Mouse (Mus musculus) layer of hippocampus, postnatal 10 days (tissue): Measurements from ENCODE around the gene Msl1. TPM values are rescaled to one million over a fixed set of nuclear protein-coding genes. Genes with fewer than 3 reads are reported as not detected.
A peak's percentile ranks its signal among the peaks of the same experiment; 100 is the strongest.

Experiments
- DNase-seq, 2 experiments: peaks; one replicate each; pipeline ENCODE4 v3.0.0; 2021; ENCODE audit warnings: low spot score in 2 of 2
- total RNA-seq, 2 experiments: library from RNA; stranded (reverse); gene quantifications; 2 replicates each; pipeline ENCODE4 v1.2.3; 2021

Gene Msl1
- total RNA-seq, 2 experiments from 2014 or later, result 147 to 157 TPM

DNA sequence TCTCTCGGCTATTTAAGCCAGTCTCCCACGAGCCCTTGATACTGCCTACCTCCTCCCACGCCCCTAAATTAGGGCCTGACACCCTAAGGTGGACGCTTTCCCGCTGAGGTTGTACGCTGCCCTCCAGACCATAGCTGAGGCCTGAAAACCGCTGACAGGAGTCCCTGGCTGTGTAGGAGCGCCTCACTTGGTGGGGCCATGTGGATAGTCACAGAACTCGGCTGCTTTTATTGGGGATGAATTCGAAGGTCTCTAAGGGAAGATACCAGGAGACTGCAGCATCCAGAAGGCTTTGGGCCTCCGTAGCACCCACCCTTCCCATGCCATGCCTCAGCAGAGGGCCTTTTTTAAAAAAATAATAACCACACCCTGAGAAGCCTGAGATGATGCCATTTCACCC is 42.6 kb downstream of the Msl1 start:
- no peak for DNase-seq

DNA sequence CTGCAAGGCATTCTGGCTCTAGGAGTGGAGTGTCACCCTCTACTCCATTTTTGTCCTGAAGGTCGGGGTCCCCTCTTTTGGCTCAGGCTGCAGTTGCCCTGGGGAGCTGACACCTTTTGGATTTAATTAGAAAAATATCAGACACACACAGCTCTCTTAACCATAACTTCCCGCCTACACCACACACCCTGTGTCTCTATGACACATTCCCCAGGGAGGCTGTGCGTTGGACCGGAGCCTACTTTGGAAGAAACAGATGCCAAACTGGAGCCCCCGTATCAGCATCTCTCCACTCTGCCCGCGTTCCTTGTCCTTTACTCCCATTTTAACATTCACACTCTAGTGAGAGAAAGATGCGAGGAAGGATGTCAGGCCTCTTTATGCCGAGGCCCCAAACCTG is 43.2 kb downstream of the Msl1 start:
- peak; percentile 56 to 73 for DNase-seq

DNA sequence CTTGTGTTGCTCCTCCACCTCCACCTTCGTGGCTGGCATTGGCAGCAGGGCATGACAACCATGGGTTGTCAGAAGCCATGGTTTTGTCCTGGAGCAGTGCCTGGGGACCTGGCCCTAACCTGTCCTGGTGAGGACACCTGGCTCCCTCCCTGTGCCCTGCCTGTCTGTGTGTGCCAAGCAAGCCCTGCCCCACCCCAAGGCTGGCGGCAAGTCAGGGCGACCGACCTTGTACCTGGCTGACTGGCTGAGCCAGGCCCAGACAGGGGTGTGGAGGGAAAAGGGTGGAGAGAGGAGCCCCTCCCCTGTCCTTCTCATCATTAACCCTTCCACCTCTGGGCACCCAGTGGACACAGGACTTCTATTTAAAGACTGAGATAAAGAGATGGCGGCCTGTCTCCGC is 44.1 kb downstream of the Msl1 start:
- no peak for DNase-seq

DNA sequence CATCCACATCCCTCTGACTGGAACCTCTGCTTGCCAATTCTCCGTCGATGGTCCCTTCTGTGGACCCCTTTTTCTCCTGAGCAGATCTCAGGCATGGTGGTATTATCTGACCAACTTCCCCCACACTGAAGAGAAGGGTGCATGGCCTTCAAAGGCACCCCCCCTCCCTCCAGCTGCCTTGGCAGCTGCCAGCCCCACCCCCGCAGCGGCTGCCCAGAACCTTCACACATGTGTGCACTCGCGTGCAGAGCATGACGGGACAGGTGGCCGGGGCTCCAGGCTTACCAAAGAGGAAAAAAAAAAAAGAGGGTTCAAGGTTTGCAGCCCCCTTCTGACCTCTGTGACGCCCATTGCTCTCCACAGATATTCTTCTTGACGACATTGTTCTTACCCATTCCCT is 44.6 kb downstream of the Msl1 start:
- DNase-seq, result no peak

DNA sequence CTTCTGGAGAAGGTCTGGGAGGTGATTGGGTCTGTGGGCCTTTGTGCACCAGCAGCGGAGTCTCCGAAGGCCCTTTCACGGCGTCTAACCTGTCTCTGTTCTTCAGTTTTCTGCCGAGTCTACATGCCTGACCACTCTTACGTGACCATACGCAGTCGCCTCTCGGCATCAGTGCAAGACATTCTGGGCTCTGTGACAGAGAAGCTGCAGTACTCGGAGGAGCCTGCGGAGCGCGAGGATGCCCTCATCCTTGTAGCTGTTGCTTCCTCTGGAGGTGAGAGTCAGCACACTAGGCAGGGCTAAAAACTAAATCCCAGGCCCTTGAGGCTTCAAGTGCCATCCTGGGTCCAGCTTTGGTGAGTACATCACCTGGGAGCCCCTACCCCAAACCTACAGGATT is 50.7 kb downstream of the Msl1 start:
- DNase-seq, result peak in 1 of 2 experiments; percentile 33

DNA sequence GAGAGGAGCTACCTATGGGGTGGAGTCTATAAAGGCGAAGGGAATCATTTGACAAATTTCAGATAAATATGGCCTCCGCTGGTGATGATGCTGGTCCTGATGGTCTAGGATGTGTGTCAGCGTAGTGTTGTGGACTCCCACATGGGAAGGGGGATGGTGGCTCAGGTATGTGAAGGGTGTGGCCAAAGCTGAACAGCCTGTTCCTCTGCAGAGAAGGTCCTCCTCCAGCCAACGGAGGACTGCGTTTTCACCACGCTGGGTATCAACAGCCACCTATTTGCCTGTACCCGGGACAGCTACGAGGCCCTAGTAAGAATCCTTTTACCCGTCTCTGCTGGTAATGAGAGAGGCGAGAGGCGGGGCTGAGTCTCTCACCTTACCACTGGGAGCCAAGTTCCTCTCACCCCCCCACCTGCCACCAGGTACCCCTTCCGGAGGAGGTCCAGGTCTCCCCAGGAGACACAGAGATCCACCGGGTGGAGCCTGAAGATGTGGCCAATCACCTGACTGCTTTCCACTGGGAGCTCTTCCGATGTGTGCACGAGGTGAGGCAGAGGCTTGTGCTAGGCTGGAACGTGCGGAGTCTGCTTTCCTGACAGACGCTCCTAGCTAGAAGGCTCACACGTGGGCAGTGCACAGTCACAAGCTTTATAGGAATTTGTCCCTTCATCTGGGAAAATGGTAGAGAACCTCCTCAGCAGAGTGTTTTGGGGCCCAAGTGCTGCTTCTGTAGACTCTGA is 51.7 kb downstream of the Msl1 start:
- no peak for DNase-seq

DNA sequence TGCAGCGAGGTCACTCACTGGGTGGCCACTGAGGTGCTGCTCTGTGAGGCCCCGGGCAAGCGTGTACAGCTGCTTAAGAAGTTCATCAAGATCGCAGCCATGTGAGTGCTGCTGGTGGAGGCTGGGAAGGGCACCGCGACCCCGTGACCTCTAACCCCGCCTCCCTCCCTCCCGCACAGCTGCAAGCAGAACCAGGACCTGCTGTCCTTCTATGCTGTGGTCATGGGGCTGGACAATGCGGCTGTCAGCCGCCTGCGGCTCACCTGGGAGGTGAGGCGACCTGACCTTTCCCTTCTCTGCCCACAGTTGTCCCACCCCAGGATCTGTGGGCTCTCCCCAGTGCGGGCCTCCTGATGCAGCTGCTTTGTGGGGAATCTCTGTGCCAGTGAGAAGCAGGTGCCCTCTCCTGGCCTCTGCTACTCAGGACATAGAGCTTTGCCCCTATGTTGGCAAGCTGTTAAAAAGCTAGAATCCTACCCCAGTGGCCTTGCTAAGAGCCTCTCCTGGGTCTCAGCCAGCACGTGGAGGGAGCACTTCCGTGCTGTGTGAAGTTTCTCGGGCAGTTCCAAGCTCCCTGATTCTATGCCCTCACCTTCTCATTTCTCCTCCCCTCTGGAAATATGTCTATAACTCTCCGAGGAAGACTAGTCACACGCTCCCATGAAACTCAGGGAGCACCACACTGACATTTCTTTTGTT is 54.0 kb downstream of the Msl1 start:
- DNase-seq, result no peak

DNA sequence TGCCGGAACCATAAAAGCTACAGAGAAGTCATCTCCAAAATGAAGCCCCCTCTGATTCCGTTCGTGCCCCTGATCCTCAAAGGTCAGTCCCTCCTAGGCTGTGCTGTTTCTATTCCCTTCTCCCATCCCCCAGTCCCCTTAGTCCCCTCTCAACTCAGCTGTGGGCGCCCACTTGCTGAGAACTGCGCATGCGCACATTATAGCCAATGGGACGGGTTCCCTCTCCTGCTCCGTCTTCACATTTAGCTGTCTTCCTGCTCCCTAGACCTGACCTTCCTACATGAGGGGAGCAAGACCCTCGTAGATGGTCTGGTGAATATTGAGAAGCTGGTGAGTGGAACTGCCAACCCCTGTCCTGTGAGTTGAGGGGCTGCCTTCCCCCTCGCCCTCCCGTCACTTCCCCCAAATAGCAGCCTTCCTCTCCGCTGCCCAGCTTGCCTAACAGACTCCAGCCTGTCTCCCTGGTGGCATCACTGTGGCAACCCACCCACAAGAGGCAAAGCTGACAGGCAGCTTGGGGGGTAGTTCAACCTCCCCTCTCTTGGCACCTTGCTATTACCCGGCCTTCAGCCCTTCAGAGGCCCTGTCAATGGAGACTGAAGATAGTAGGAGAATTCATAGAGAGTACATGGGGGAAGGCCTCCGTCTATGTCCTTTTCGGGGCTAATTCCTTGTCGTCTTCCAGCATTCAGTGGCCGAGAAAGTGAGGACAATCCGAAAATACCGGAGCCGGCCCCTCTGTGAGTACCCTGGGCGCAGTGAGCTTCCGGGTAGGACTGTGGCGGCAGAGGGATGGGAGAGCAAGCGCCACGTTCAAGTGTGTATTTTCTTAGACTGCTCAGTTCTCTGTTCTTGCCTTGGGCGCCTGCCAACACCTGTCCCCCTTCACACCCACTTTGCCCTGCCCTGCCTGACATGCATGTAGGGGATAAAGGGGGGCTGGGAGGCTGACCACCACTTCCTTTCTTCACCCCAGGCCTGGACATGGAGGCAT is 55.1 kb downstream of the Msl1 start:
- peak; percentile 68 to 72 for DNase-seq

DNA sequence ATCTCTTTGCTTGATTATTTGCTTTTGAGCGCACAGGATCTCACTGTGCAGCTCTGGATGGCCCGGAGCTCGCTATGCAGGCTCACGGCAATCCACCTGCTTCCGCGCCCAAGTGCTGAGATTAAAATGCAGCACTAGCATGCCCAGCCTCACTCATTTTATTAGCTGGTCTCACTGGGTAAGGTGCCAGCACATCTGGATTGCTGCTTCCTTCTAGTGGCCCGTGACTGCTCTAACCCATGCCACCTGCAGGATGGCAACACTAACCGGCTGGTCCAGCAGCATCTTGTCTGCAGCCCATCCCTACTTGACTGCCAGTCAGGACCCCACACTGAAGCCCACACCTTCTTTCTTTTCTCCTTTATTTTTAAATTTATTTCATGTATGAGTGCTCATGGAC is 58.8 kb downstream of the Msl1 start:
- DNase-seq, result no peak

DNA sequence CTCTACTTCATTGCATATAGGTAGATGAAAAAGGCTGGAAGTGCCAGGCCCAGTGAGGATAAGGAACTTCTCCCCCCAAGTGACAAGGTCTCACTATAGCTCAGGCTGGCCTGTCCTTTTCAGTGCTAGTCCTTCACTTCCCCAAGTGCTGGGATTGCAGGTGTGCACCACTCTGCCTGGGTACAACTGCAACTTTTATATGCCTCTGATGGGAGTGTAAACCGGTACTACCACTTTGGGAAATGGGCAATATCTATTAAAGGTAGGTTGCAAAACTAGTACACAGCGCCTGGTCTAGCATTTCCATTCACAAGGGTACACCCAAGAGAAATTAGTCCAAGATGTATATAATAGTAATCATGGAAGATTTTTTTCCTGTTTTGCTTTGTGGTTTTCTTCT is 59.3 kb downstream of the Msl1 start:
- no peak for DNase-seq

Other genes starting within 250 kb of the Msl1 start
- gene Ikzf3, start 249.5 kb upstream of the Msl1 start, total RNA-seq, result not detected
- not detected for gene Zpbp2, start 244.4 kb upstream of the Msl1 start, total RNA-seq
- gene Ormdl3, start 208.1 kb upstream of the Msl1 start, total RNA-seq, result 10 to 100 TPM; 53.6 to 56.9 TPM
- not detected for gene Lrrc3c, start 197.2 kb upstream of the Msl1 start, total RNA-seq
- 10 to 100 TPM; 14.1 to 17.2 TPM for gene Gm12355, start 169.9 kb upstream of the Msl1 start, total RNA-seq
- under 1 TPM in 1 of 2 experiments, not detected in 1; 0.50 TPM for gene Gsdma3, start 169.2 kb upstream of the Msl1 start, total RNA-seq
- gene Gsdma2, start 148.8 kb upstream of the Msl1 start, total RNA-seq, result not detected
- gene Gsdma, start 131.2 kb upstream of the Msl1 start, total RNA-seq, result not detected
- 100 to 1,000 TPM; 127 to 130 TPM for gene Psmd3, start 113.0 kb upstream of the Msl1 start, total RNA-seq
- not detected for gene Csf3, start 94.3 kb upstream of the Msl1 start, total RNA-seq
- gene Med24, start 66.1 kb upstream of the Msl1 start, total RNA-seq, result 100 to 1,000 TPM in 1 of 2 experiments, 10 to 100 TPM in 1; 93.8 to 103 TPM
- gene Thra, start 54.9 kb upstream of the Msl1 start, total RNA-seq, result 1,000 to 10,000 TPM; 1,331 to 1,411 TPM
- gene Nr1d1, start 20.2 kb upstream of the Msl1 start, total RNA-seq, result 10 to 100 TPM; 39.1 to 41.5 TPM
- 10 to 100 TPM; 65.8 to 66.3 TPM for gene Casc3, start 9.4 kb downstream of the Msl1 start, total RNA-seq
- gene Rapgefl1, start 41.3 kb downstream of the Msl1 start, total RNA-seq, result 100 to 1,000 TPM; 148 to 154 TPM
- gene Wipf2, start 68.1 kb downstream of the Msl1 start, total RNA-seq, result 10 to 100 TPM; 29.7 to 30.9 TPM
- 1 to 10 TPM; 1.1 to 2.2 TPM for gene Cdc6, start 112.3 kb downstream of the Msl1 start, total RNA-seq
- 10 to 100 TPM; 21.7 to 24.0 TPM for gene Rara, start 132.3 kb downstream of the Msl1 start, total RNA-seq
- 1 to 10 TPM; 2.4 to 3.6 TPM for gene Gjd3, start 187.5 kb downstream of the Msl1 start, total RNA-seq
- 10 to 100 TPM; 16.6 to 19.1 TPM for gene Top2a, start 228.7 kb downstream of the Msl1 start, total RNA-seq
- 10 to 100 TPM; 95.0 to 96.7 TPM for gene Igfbp4, start 245.7 kb downstream of the Msl1 start, total RNA-seq